7 mouse cellular contexts compared by ENCODE assay signal in the genomic region with DNA sequence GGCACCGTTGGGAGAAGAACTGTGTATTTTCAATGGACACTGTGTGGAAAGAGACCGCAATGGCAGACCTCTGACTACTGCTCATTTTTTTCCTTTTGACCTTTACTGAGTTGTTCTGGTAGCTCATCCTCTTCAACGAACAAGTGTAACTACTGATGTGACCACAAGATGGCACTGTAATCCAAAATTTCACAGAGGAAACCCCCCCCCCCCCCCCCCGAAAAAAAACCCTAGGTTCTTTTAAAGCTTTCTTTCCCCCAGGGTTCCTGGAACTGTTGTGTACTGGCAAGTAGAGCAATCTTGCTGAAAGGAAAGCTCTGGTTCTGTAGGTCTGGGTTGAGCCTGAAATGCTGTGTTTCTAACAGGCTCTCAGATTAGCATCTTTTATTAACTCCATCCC. TPM values are rescaled to one million over a fixed set of nuclear protein-coding genes. Genes with fewer than 3 reads are reported as not detected.
DNase-seq lines count a peak whose midpoint lies in the region; ATAC-seq and TF ChIP-seq lines count a peak whose summit lies in the region.

No protein-coding gene starts in this region.

- peak; percentile 67 for TF ChIP-seq CTCF in intestine, postnatal 0 days (IDR thresholded peaks at IDR 0.05; ENCODE audit: low read depth)

- ATAC-seq in midbrain, embryonic 13.5 days: no peak
- ATAC-seq in forebrain, embryonic 13.5 days: peak; percentile 56
- ATAC-seq in intestine, postnatal 0 days: no peak
- ATAC-seq in megakaryocyte-erythroid progenitor cell, adult 5-6 weeks (replicated peaks; ENCODE audit: low FRiP score, low TSS enrichment, poor library complexity, severe bottlenecking): no peak

- no peak overlapping the region for H3K27ac ChIP-seq in midbrain, embryonic 10.5 days (replicated peaks)
- no peak overlapping the region for H3K27ac ChIP-seq in midbrain, embryonic 13.5 days
- no peak overlapping the region for H3K27ac ChIP-seq in forebrain, embryonic 13.5 days
- no peak overlapping the region for H3K27ac ChIP-seq in intestine, postnatal 0 days (ENCODE audit: low read depth, low read length)

- no peaks in the 10 kb centered on the region for H3K27me3 ChIP-seq in midbrain, embryonic 10.5 days (ENCODE audit: low read depth, poor library complexity, severe bottlenecking)
- H3K27me3 ChIP-seq in midbrain, embryonic 13.5 days: no peaks in the 10 kb centered on the region
- no peaks in the 10 kb centered on the region for H3K27me3 ChIP-seq in forebrain, embryonic 13.5 days
- no peaks in the 10 kb centered on the region for H3K27me3 ChIP-seq in intestine, postnatal 0 days (replicated peaks; ENCODE audit: control insufficient read depth, insufficient read depth, low read length)

- H3K9ac ChIP-seq in midbrain, embryonic 13.5 days (replicated peaks): no peak overlapping the region
- H3K9ac ChIP-seq in forebrain, embryonic 13.5 days: no peak overlapping the region
- H3K9ac ChIP-seq in intestine, postnatal 0 days (ENCODE audit: low read depth, low read length): no peak overlapping the region

- peaks cover 2% of the 10 kb centered on the region for H3K9me3 ChIP-seq in midbrain, embryonic 10.5 days (replicated peaks)
- H3K9me3 ChIP-seq in midbrain, embryonic 13.5 days: 0 out of 2 replicates have a peak, but pooled peaks cover under 1% of the 10 kb centered on the region
- H3K9me3 ChIP-seq in forebrain, embryonic 13.5 days (replicated peaks): no peaks in the 10 kb centered on the region
- 0 out of 2 replicates have a peak, but pooled peaks cover under 1% of the 10 kb centered on the region for H3K9me3 ChIP-seq in intestine, postnatal 0 days (ENCODE audit: control insufficient read depth)

- peak; percentile 41 for DNase-seq in midbrain, embryonic 10.5 days (ENCODE audit: low spot score)
- peak; percentile 52 for DNase-seq in T-cell, adult 2 months (ENCODE audit: low spot score)
- peak; percentile 63 for DNase-seq in mesoderm, embryonic 11.5 days (ENCODE audit: low read depth, low spot score)

- peaks cover 18% of the 10 kb centered on the region for H3K4me1 ChIP-seq in midbrain, embryonic 10.5 days
- H3K4me1 ChIP-seq in midbrain, embryonic 13.5 days (replicated peaks): peaks cover 2% of the 10 kb centered on the region
- peaks cover 7% of the 10 kb centered on the region for H3K4me1 ChIP-seq in forebrain, embryonic 13.5 days
- H3K4me1 ChIP-seq in intestine, postnatal 0 days (replicated peaks; ENCODE audit: control insufficient read depth, insufficient read depth, low read length): no peaks in the 10 kb centered on the region

- 9% methylated on average over 4 of the region's 4 CpGs for WGBS in midbrain, embryonic 10.5 days
- WGBS in midbrain, embryonic 13.5 days: 10% methylated on average over 4 of the region's 4 CpGs
- 2% methylated on average over 4 of the region's 4 CpGs for WGBS in forebrain, embryonic 13.5 days
- 4% methylated on average over 4 of the region's 4 CpGs for WGBS in intestine, postnatal 0 days

- no peak overlapping the region for H3K4me3 ChIP-seq in midbrain, embryonic 10.5 days
- H3K4me3 ChIP-seq in midbrain, embryonic 13.5 days (replicated peaks): no peak overlapping the region
- H3K4me3 ChIP-seq in forebrain, embryonic 13.5 days: no peak overlapping the region
- H3K4me3 ChIP-seq in intestine, postnatal 0 days (ENCODE audit: low read depth, low read length): no peak overlapping the region

- H3K4me2 ChIP-seq in midbrain, embryonic 13.5 days (replicated peaks): no peak overlapping the region
- H3K4me2 ChIP-seq in forebrain, embryonic 13.5 days: no peak overlapping the region
- no peak overlapping the region for H3K4me2 ChIP-seq in intestine, postnatal 0 days (replicated peaks; ENCODE audit: low read depth)

- no peaks in the 10 kb centered on the region for H3K36me3 ChIP-seq in midbrain, embryonic 10.5 days
- no peaks in the 10 kb centered on the region for H3K36me3 ChIP-seq in midbrain, embryonic 13.5 days
- H3K36me3 ChIP-seq in forebrain, embryonic 13.5 days (ENCODE audit: poor library complexity, severe bottlenecking): no peaks in the 10 kb centered on the region
- H3K36me3 ChIP-seq in intestine, postnatal 0 days (ENCODE audit: control insufficient read depth, insufficient read depth): no peaks in the 10 kb centered on the region

RNA-seq across cellular contexts. Expression of gene Tlr1, which starts 49.9 kb away (rescaled TPM):
- polyA plus RNA-seq in midbrain, embryonic 10.5 days (2016; fragmentation: Nextera tagmentation; extraction: Ambion mirVana): 0.25 and 0.32 TPM in 2 replicates
- polyA plus RNA-seq in midbrain, embryonic 13.5 days (2015; fragmentation: Nextera tagmentation; extraction: Ambion mirVana): 0.21 and 0.30 TPM in 2 replicates
- polyA plus RNA-seq in forebrain, embryonic 13.5 days (2015; fragmentation: Nextera tagmentation; extraction: Ambion mirVana): 0.14 and 0.39 TPM in 2 replicates
- 1.0 and 1.6 TPM in 2 replicates for polyA plus RNA-seq in intestine, postnatal 0 days (2015; fragmentation: Nextera tagmentation; extraction: Ambion mirVana)
- 0.92 TPM in 1 of 2 replicates, not detected in the other for total RNA-seq in megakaryocyte-erythroid progenitor cell, adult 5-6 weeks (2014; fragmentation: Nextera tagmentation)
- total RNA-seq in megakaryocyte-erythroid progenitor cell, adult 5-6 weeks (2017): not detected in 2 replicates
